Mouse (Mus musculus): Measurements from ENCODE around the gene Zp2. TPM values are rescaled to one million over a fixed set of nuclear protein-coding genes. Genes with fewer than 3 reads are reported as not detected.

The Zp2 gene
- polyA plus RNA-seq, 1 experiment from 2014 or later: not detected

DNA sequence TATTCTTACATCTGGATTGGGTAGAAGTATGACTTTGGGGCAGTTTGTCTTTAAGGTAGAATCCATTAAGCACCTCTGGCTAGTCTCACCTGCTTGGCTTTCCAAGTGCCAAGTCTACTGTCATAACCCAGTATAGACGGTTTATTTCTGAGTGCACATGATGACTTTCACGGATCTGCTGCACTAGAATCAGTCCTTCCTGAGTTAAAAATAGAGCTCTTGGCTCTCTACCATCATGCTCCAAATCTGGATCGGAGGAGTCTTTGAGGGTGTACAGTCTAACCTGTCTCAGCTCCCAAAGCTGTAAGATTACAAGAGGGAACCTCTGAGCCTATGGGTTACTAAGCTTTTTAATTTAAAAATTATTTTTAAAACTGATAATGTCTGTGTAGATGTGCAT lies 50.9 kb downstream of the Zp2 start:
- no peak overlapping the region for H3K27ac ChIP-seq
- DNase-seq (ENCODE audit: low spot score) (no peak), ATAC-seq (ENCODE audit: low FRiP score) (no peak)
- H3K9ac ChIP-seq: no peak overlapping the region
- no peaks in the 10 kb centered on the region for H3K4me1 ChIP-seq (replicated peaks; ENCODE audit: control insufficient read depth, insufficient read depth, low read length)
- no peak overlapping the region for H3K4me2 ChIP-seq (replicated peaks)
- H3K27me3 ChIP-seq (ENCODE audit: control insufficient read depth, insufficient read depth, low read length): no peaks in the 10 kb centered on the region
- 88% methylated on average over 3 of the region's 3 CpGs for WGBS
- H3K9me3 ChIP-seq (ENCODE audit: control insufficient read depth, low read length): no peaks in the 10 kb centered on the region
- no peaks in the 10 kb centered on the region for H3K36me3 ChIP-seq (replicated peaks; ENCODE audit: control insufficient read depth, insufficient read depth)
- no peak overlapping the region for H3K4me3 ChIP-seq (replicated peaks; ENCODE audit: low read length)

DNA sequence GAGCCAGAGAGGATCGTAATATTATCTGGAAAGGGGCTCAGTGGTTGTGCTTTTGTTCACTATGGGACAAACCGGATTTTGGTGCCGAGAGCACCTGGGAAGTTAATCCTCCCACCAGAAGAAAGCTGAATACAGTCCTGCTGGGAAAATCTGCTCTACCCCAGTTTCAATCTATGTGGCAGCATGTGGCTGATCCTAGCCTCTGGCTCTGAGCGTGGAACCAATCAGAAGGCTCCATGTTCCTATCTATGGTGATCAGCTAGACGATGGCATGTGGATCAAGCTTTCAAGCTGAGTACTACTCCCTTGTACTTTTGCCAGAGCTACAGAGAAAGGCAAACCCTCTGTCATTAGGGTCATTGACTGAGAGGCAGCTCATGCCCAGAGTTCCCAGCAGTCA lies 52.1 kb downstream of the Zp2 start:
- Histone ChIP-seq H3K36me3 (replicated peaks; ENCODE audit: control insufficient read depth, insufficient read depth) (no peaks in the 10 kb centered on the region), H3K9ac (no peak overlapping the region), H3K4me2 (replicated peaks) (no peak overlapping the region), H3K27ac (no peak overlapping the region), H3K4me3 (replicated peaks; ENCODE audit: low read length) (no peak overlapping the region), H3K27me3 (ENCODE audit: control insufficient read depth, insufficient read depth, low read length) (no peaks in the 10 kb centered on the region), H3K9me3 (ENCODE audit: control insufficient read depth, low read length) (no peaks in the 10 kb centered on the region), H3K4me1 (replicated peaks; ENCODE audit: control insufficient read depth, insufficient read depth, low read length) (no peaks in the 10 kb centered on the region)
- DNase-seq (ENCODE audit: low spot score) (no peak), ATAC-seq (ENCODE audit: low FRiP score) (no peak)
- 40% methylated on average over 5 of the region's 5 CpGs for WGBS

DNA sequence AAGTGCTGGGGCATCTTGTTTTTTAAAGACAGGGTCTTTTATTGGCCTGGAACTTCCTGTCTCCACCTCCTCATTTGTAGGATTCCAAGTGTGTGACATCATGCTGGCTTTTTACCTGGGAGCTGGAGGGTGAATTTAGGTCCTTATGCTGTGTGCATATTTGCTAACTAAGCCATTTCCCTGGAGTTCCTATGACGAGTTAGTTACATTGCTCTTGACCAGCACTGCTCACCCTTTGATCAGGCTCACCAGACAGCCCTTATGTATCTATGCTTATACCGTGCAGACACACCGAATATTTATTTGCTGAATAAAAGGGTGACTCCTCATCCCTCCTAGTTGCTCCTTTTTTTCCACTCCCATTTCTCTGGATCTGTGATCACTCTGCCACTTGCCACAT lies 64.9 kb downstream of the Zp2 start:
- Histone ChIP-seq H3K9ac (no peak overlapping the region), H3K4me3 (replicated peaks; ENCODE audit: low read length) (no peak overlapping the region), H3K27me3 (ENCODE audit: control insufficient read depth, insufficient read depth, low read length) (no peaks in the 10 kb centered on the region), H3K36me3 (replicated peaks; ENCODE audit: control insufficient read depth, insufficient read depth) (no peaks in the 10 kb centered on the region), H3K4me1 (replicated peaks; ENCODE audit: control insufficient read depth, insufficient read depth, low read length) (no peaks in the 10 kb centered on the region), H3K9me3 (ENCODE audit: control insufficient read depth, low read length) (no peaks in the 10 kb centered on the region), H3K4me2 (replicated peaks) (no peak overlapping the region), H3K27ac (no peak overlapping the region)
- DNase-seq (ENCODE audit: low spot score) (no peak), ATAC-seq (ENCODE audit: low FRiP score) (no peak)
- 79% methylated on average over 3 of the region's 3 CpGs for WGBS

Other genes with a start within 250 kb of the Zp2 start
- 17.5 and 18.7 TPM in 2 replicates for gene Lyrm1, start 249.4 kb downstream of the Zp2 start, polyA plus RNA-seq (2014; fragmentation: Nextera tagmentation; extraction: Ambion mirVana)
- gene Dcun1d3, start 249.0 kb downstream of the Zp2 start, polyA plus RNA-seq (2014; fragmentation: Nextera tagmentation; extraction: Ambion mirVana): 11.3 and 13.0 TPM in 2 replicates
- 0.09 and 0.16 TPM in 2 replicates for gene Dnah3, start 50.0 kb downstream of the Zp2 start, polyA plus RNA-seq (2014; fragmentation: Nextera tagmentation; extraction: Ambion mirVana)
- gene Tmem159, start 42.9 kb downstream of the Zp2 start, polyA plus RNA-seq (2014; fragmentation: Nextera tagmentation; extraction: Ambion mirVana): 12.0 and 15.2 TPM in 2 replicates
- gene Anks4b, start 28.6 kb upstream of the Zp2 start, polyA plus RNA-seq (2014; fragmentation: Nextera tagmentation; extraction: Ambion mirVana): not detected in 2 replicates
- gene Crym, start 56.8 kb upstream of the Zp2 start, polyA plus RNA-seq (2014; fragmentation: Nextera tagmentation; extraction: Ambion mirVana): 12.4 and 12.7 TPM in 2 replicates
- not detected in 2 replicates for gene Abca14, start 58.7 kb upstream of the Zp2 start, polyA plus RNA-seq (2014; fragmentation: Nextera tagmentation; extraction: Ambion mirVana)
- 0.10 TPM in 1 of 2 replicates, not detected in the other for gene Abca15, start 183.4 kb upstream of the Zp2 start, polyA plus RNA-seq (2014; fragmentation: Nextera tagmentation; extraction: Ambion mirVana)

Measured in hindbrain, embryonic 14.5 days (tissue).